Mouse (Mus musculus): Measurements from ENCODE around the gene Ndufv3. TPM values are rescaled to one million over a fixed set of nuclear protein-coding genes. Genes with fewer than 3 reads are reported as not detected.
A peak's percentile ranks its signal among the peaks of the same experiment; 100 is the strongest.

Ndufv3 gene
- total RNA-seq, 2 experiments from 2014 or later, result 267 to 275 TPM

- DNase-seq, result no peak
Observed at GRCm38 (mm10) chr17:31557947-31558542, 38.1 kb downstream of the Ndufv3 start.

- DNase-seq, result no peak
Observed at GRCm38 (mm10) chr17:31559021-31559789, 39.3 kb downstream of the Ndufv3 start.

- DNase-seq, result peak; percentile 31
Observed at GRCm38 (mm10) chr17:31563632-31564014, 43.7 kb downstream of the Ndufv3 start.

GRCm38 (mm10) chr17:31564015-31564857 is 44.3 kb downstream of the Ndufv3 start, which contains the start of gene Pknox1:
TSS of gene Pknox1 (plus strand) at chr17:31564734.
- peak; percentile 98 to 99 for DNase-seq

GRCm38 (mm10) chr17:31564858-31565140 is 44.9 kb downstream of the Ndufv3 start:
- DNase-seq, result no peak

- peak; percentile 63 for DNase-seq
Observed at GRCm38 (mm10) chr17:31565141-31566056, 45.5 kb downstream of the Ndufv3 start.

GRCm38 (mm10) chr17:31566276-31566675 is 46.4 kb downstream of the Ndufv3 start:
- no peak for DNase-seq

GRCm38 (mm10) chr17:31569756-31570155 is 49.8 kb downstream of the Ndufv3 start:
- no peak for DNase-seq

GRCm38 (mm10) chr17:31570321-31570925 is 50.5 kb downstream of the Ndufv3 start:
- no peak for DNase-seq

- no peak for DNase-seq
Observed at GRCm38 (mm10) chr17:31571689-31572088, 51.8 kb downstream of the Ndufv3 start.

GRCm38 (mm10) chr17:31574662-31575061 is 54.7 kb downstream of the Ndufv3 start:
- no peak for DNase-seq

GRCm38 (mm10) chr17:31576394-31577175 is 56.7 kb downstream of the Ndufv3 start:
- no peak for DNase-seq

GRCm38 (mm10) chr17:31580344-31580743 is 60.4 kb downstream of the Ndufv3 start:
- no peak for DNase-seq

Small RNA genes within 50 kb of the gene (microRNA-seq; reads per million reads assigned to microRNA genes)
- 0 reads per million in 2 experiments for gene Gm24970

Other genes starting within 250 kb of the Ndufv3 start
- gene Rsph1, start 242.7 kb upstream of the Ndufv3 start, total RNA-seq (2021), result 10 to 100 TPM; 10.8 to 14.3 TPM
- gene Slc37a1, start 233.3 kb upstream of the Ndufv3 start, total RNA-seq (2021), result 1 to 10 TPM; 5.4 to 7.1 TPM
- gene Pde9a, start 133.9 kb upstream of the Ndufv3 start, total RNA-seq (2021), result 10 to 100 TPM; 20.7 to 31.6 TPM
- gene Wdr4, start 135 bp upstream of the Ndufv3 start, total RNA-seq (2021), result 10 to 100 TPM; 19.5 to 22.6 TPM
- 10 to 100 TPM; 14.6 to 17.2 TPM for gene Pknox1, start 44.6 kb downstream of the Ndufv3 start, total RNA-seq (2021)
- gene Cbs, start 117.1 kb downstream of the Ndufv3 start, total RNA-seq (2021), result 10 to 100 TPM; 61.0 to 66.6 TPM
- gene U2af1, start 138.8 kb downstream of the Ndufv3 start, total RNA-seq (2021), result 100 to 1,000 TPM; 127 to 134 TPM
- gene Cryaa, start 157.7 kb downstream of the Ndufv3 start, total RNA-seq (2021), result under 1 TPM in 1 of 2 experiments, not detected in 1; 0.40 TPM

Data from layer of hippocampus, postnatal 36 days (tissue).